Mouse (Mus musculus) layer of hippocampus, postnatal 10 days (tissue): ENCODE data around the gene Nefh. TPM values are rescaled to one million over a fixed set of nuclear protein-coding genes. Genes with fewer than 3 reads are reported as not detected.
A peak's percentile ranks its signal among the peaks of the same experiment; 100 is the strongest.

ENCODE experiments used
- DNase-seq, 2 experiments: peaks; one replicate each; pipeline ENCODE4 v3.0.0; 2021; ENCODE audit warnings: low spot score in 2 of 2
- long read RNA-seq: library from polyadenylated mRNA; stranded (forward); transcript quantifications from one replicate; pipeline ENCODE4 v2.0.0, GENCODE M21; 2023
- total RNA-seq, 2 experiments: library from RNA; stranded (reverse); gene quantifications; 2 replicates each; pipeline ENCODE4 v1.2.3; 2021

Gene Nefh
- 10 to 100 TPM; 39.1 to 43.0 TPM for total RNA-seq
- long read RNA-seq, transcript Nefh-201 (4 exons, 3,994 nt): major isoform, 9 of 22 reads
- long read RNA-seq, partial matches to known transcripts: 13 of 22 reads
- long read RNA-seq, other reads (novel, unspliced or antisense): 0 of 22 reads

DNA sequence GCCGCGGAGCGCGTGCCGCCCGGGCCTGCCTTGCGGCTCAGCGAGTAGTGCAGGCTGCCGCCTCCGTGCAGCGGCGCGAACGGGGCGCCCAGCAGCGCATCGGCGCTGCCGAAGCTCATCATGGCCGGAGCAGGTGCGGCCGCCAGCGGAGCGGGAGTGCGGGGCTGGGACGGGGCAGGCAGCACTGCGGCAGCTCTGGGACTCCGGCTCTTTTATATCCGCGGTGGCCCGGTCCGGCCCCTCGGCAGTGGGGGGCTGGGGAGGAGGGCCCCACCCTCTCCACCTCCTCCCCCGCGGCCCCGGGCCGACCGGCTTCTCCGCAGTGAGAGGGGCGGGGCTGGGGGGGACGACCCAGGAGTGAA lies at the start of gene Nefh:
TSS of gene Nefh (minus strand) at position 252 of the 362 bp plus-strand sequence.
- DNase-seq: no peak

- DNase-seq: no peak
Measured at GRCm38 (mm10) chr11:4996621-4997199, 48.8 kb upstream of the Nefh start.

DNA sequence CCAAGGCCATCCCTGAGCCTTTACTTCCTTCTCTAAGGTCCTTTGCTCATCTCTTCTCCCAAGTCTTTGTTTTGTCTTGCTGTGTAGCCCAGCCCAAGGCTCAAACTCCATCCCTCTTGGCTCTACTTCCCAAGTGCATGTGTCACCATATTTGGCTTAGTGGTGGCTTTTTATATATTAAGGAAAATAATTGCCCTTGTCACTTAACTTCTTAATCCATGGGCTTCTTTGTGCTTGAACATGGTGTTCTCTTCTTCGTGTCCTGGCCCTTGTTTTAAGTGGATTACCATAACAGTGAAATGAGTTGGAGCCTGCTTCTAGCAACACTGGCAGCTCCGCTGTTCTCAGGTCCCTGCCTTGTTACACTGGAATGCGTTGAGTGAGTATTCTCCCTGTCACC lies 47.8 kb upstream of the Nefh start:
- no peak for DNase-seq

DNA sequence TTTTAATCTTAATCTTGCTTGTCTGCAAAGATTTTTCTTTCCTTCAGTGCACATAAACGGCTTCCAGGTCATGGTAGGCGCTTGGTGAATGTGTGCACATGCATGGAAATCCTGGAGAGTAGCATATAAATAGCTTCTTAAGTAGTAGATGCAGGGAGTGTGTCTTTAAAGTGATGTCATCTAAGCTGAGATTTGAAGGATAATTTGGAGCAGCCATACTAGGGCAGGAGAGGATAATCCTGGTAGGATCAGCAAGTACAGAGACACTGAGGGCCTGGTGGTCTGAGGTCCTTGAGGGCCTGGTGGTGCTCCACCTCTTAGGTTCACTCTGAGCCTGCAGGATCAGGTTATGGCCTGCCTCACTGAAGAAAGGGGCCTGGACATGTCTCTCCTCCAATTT lies 44.6 kb upstream of the Nefh start:
- no peak for DNase-seq

GRCm38 (mm10) chr11:4989187-4989586 lies 41.3 kb upstream of the Nefh start:
- no peak for DNase-seq

DNA sequence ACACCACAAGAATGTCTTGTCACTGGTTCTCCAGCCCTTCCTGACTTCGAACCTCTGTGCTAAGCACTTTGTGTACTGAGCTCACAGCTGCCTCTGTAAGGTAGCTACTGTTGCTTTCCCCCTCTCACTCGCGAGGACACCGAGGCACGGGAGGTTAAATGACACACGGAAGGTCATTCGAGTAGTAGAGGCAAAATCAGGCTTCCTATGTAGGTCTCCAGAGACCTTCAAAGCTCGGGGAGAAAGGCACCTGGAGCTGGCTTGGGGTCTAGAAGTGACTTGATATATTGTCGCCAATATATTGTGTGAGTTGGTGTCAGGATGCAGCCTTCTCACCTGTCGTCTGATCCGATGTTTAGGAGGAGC lies 39.6 kb upstream of the Nefh start:
- DNase-seq: no peak

GRCm38 (mm10) chr11:4986695-4987486 lies 39.0 kb upstream of the Nefh start, which contains the start of gene Ap1b1:
Gene Ap1b1 (plus strand): TSS chr11:4986824.
- DNase-seq: peak; percentile 79 to 86

DNA sequence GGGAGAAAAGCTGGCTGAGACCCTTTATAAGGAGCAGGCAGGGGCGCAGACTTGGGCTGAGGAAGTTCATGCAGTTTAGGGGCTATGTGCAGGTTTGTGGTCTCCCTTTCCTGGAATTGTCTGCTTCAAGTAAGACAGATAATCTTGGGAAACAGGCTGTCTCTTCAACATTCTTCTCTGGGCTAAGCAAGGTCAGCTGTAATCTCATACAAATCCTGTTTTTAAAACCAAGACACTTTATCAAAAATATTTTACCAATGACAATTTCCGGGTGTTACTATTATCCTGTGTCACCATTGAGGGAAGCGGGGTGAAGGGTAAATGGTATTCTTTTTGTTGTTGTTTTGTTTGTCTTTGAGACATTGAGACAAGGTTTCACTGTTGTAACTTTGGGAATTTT lies 36.9 kb upstream of the Nefh start:
- DNase-seq: no peak

- DNase-seq: no peak
Measured at GRCm38 (mm10) chr11:4984249-4984648, 36.4 kb upstream of the Nefh start.

GRCm38 (mm10) chr11:4983538-4983937 lies 35.7 kb upstream of the Nefh start:
- no peak for DNase-seq

DNA sequence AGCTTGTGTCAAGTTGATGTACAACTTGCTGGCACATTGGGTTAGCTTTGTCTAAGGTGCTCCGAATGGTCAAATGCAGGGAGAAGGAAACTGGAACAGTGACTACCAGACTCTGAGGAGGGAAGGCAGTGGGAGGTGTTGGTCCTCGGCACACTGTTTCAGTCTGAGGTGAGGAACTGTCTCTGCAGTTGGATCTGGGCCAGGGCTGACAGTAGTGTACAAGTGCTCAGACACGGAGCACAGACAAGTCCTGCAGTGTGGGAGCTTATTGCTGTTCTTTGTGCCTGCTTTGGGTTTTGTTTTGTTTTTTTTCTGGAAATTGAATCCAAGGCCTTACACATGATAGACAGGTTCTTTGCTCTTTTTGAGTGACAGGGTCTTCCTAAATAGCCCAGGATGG lies 35.1 kb upstream of the Nefh start:
- no peak for DNase-seq

DNA sequence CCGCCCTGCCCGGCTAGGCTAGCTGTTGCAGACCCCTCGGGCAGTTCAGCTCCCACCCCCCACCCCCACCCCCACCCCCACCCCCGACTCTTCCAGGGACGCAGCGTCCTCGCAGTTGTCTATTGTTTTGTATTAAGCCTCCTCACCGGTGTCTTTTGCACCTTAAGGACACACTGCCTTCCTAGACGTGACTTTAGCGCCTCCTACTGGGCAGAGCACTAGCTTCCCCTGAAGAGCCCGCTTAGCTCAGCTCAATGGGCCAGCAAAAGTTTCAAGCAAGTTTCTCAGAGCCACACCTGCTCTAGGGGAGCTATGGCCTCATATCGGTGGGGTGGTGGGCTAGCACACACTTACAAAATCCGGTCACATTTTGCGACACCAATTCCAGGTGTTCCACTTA lies 27.8 kb upstream of the Nefh start:
- peak; percentile 59 to 68 for DNase-seq

DNA sequence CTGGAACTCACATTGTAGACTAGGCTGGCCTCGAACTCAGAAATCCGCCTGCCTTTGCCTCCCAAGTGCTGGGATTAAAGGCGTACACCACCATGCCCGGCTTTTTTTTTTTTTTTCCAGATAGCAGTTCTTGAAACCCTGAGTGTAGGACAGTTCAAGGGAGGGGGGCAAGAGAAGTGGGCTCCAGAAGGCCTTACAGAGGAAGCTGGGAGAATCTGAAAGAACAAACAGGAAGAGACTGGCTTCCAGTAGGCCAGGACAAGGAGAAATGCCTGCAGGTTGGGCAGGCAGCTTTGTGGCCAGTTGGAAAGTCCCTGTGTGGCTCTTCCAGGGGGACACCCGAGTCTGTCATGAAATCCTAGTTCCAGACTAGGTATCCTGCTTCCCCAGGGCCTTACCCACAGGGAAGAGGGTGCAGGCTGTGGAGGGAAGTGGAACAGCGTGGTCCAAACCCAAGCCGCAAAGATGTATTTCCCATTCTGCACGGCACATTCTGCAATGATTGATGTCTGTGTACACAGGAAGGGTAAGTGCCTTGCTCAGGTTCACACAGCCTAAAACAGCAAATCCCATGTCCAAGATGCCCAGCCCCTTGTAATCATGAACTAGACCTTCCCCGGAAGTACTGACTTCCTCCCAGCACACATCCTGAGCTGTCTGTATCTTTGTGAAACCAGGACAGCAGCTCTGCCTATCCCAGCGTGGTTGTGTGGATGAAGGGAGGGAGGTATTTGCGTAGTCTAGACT lies 26.7 kb upstream of the Nefh start:
- no peak for DNase-seq

- DNase-seq: no peak
Measured at GRCm38 (mm10) chr11:4973871-4974256, 26.0 kb upstream of the Nefh start.

GRCm38 (mm10) chr11:4972967-4973870 lies 25.4 kb upstream of the Nefh start:
- DNase-seq: peak; percentile 54 to 59

DNA sequence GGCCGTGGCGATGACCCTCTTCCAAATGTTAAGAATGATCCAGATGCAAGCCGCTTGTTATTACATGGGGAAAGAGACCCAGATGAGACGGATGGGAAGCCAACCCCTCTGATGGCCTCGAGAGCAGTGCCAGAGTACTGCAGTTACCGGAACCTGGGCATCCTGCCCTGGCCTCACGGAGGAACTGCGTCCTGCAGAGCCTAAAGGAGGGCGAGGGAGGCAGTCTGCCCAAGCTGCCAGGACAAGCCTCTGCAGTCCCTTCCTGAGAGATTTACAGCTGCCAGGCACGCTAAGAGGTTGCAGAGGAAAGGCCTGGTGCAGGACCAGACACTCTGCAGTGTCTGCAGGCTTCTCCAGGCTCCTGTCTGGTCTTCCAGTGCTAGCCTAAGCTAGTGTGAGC lies 20.5 kb upstream of the Nefh start:
- DNase-seq: no peak

DNA sequence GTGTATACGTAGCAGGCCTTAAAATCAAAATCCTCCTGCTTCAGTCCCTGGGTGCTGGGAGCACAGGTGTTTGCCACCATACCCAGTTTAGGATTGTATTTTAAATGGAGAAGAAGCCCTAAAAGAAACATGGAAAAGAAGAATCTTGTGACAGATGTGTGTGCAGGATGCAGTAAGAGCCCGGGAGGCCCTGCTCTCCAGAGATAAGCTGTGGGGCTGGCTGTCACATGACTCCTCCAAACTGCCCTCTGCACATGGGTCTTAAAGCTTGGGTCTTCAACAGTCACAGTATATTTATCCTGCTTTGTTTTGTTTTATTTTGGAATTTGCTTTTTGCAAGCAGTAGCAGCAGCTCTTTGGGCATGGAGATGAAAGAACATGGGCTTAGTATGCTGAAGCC lies 19.7 kb upstream of the Nefh start:
- no peak for DNase-seq

DNA sequence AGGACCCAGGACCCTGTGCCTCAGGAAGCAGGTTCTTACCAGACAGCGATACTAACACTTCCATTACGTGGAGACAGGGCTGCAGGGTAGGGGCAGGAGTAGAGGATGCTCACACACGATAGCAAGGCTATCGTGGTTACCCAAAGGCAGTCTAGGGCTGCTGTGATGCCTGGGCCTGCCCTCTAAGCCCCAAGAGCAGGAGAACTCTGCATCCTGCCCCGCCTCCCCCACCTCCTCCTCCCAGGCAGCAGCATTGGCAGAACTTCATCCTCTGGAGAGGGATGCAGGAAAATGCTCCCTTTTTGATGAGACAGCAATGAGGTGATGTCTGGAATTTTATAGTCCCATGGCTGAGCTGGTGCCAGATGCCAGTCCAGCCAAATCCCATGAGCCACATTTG lies 19.0 kb upstream of the Nefh start:
- DNase-seq: no peak

GRCm38 (mm10) chr11:4966325-4966724 lies 18.5 kb upstream of the Nefh start:
- no peak for DNase-seq

- DNase-seq: no peak
Measured at GRCm38 (mm10) chr11:4963099-4963808, 15.4 kb upstream of the Nefh start.
